Mouse (Mus musculus): Measurements from ENCODE around the gene Cnnm4.
A peak's percentile ranks its signal among the peaks of the same experiment; 100 is the strongest.

Gene Cnnm4

DNA sequence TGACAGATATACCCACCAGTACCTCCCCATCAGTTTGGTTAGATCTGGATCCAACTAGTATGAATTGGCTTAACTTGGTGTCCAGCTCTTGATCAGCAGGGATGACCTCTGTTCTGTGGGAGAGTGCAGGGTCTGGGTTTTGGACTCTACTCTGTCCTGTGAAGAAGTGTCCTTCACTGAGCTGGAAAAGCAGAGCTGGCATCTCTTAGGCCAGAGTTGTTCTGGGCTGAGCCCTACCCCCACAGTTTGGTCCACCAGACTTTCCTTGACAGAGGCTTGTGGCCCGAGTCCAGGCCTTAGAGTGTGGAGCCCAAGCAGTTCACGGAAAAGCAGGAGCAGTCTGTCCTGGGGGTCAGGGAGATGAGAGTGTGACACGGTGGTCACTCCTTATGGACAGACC lies 3.2 kb downstream of the Cnnm4 start:
- no peak for DNase-seq

DNA sequence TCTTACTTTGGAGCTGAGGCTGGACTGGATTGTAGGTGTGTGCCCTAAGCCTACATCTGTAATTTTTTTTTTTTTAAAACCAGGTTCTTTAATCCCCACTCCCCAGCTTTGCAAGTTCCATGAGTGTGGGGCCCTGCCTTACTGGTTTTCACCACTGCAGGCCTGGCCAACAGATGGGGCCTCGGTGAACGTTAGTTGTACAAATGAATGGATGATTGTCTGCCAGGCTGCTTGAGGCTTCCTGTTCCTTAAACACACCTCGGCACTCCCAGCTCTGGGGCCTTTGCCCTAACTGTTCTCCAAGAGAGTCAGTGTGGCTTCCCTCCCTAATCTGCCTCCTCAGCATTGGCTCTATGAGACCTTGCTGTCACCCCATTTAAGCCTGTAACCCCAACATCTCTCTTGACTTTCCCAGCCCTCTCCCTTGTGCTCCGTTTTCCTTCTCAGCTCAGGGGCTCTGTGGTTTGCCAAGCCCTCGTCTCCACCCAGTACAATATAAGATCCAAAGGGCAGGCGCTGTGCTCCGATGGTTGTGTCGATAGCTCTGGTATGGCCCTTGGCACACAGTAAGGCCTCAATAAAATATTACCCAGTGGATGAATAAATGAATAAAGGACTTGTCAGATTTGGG lies 4.2 kb downstream of the Cnnm4 start:
- no peak for DNase-seq

DNA sequence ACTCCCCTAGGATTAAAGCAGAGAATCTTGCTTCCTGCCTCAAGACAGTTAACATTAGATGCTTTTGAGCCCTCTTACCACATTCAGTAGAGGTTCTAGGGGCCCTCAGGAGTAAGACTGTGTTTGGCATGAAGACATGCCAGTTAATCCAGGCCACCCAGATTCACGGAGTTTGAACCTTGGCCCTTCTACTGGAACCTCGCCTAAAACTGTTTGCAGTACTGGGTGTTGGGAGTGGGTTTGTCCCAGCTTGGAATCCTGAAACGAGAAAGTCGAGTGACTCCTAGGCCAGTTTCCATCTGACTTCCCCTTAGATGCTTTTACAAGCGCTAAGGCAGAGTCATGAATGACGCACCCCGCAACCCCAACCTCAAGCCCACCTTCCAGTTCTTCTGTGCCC lies 5.0 kb downstream of the Cnnm4 start:
- no peak for DNase-seq

DNA sequence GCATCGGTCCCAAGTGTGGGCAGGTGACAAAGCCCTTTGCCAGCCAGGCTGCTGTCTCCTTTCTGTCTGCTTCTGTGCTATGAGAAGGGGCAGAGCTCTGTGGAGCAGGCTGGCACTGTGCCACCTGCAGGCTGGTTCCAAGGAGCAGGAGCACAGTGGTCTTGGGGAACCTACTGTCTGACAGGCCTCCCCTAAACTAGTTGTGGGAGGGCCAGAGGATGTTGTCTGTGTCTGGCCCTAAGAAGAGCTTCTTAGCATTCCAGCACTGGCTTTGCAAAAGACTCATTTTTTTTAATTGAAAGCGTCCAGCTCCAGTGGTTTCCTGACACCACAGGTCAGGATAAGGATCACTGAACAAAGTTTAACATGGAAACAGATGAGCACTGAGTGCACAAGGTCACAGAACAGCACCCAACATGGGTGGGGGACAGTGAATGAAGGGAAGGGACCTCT lies 6.9 kb downstream of the Cnnm4 start:
- peak in 1 of 2 experiments; percentile 50 for DNase-seq

DNA sequence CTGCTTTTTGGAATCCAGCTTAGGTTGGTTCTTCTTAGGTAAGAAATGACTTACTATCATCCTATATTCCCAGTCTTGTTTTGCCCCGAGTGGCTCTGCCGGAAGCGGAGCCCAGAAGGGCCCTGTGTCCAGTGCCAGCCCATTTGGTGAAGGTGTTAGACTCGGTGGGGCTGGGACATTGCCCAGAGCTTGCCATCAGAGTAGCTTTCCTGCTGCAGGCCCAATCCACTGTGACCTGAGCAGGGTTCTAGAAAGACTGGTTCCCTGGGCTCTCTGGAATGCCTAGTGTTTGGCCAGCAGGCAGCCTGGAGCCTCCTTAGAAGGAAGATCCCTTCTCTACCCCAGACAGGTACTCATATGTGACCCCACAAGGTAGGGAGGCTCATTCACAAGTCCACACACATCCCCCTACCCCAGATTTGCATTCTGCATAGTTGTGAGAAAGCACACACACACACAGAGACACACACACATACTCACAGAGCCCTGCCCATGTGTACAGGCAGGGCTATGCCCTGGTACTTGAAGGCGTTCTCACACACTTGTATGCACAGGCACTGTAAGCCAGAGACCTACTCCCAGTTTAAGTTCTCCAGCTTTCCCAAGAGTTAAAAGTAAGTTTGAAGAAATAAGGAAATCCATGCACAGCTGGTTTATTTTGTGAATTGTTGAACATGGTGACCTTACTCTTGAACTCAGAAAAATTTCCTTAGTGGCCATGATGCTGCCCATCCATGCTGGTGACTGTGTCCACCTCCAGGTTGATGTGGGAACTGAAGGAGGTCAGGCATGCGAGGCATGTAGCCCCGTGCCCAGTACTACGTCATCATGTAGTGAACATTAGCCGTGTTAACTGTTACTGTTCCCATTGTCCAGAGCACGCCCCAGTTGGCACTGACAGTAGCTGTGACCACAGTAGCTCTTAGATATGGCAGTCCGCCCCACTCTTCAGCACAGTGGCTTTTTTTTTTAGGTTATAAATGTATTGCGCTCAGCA lies 8.8 kb downstream of the Cnnm4 start:
- peak in 1 of 2 experiments; percentile 65 for DNase-seq

DNA sequence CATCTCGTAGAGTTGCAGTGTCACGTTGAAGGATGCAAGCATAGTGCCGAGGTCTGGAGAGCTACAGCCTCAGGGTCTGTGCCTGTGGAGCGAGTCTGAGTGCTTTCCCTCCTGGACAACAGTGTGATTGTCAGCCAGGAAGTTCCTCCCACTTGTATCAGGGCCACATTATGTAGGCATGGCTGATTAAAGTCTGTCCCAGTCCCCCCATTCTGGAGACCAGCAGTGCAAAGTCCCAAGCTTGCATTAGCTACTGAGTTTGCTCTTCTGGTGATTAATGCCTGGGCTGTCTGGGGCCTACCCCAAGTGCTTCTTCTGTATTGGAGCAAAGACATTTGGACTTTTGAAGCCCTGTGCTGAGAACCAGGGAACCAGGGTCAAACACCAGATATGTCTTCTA lies 12.4 kb downstream of the Cnnm4 start:
- no peak for DNase-seq

DNA sequence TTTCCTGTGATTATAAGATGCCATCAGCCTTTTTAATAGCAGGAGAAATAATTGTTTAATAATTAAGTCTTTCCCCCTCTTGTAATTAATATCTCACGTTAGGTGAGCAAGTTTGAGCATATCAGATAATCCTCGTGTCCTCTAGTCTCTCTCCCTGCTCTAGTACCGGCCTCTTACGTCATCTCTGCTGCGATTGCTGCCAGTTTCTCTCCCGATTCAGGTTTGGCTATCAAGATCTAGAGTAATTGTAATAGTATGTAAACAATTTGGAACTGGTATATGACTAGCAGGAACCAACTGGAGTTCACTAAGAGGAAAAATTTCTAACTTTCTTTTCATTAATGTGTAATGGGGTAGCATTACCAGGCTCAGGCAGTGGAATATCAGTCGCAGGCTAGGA lies 13.7 kb downstream of the Cnnm4 start:
- no peak for DNase-seq

DNA sequence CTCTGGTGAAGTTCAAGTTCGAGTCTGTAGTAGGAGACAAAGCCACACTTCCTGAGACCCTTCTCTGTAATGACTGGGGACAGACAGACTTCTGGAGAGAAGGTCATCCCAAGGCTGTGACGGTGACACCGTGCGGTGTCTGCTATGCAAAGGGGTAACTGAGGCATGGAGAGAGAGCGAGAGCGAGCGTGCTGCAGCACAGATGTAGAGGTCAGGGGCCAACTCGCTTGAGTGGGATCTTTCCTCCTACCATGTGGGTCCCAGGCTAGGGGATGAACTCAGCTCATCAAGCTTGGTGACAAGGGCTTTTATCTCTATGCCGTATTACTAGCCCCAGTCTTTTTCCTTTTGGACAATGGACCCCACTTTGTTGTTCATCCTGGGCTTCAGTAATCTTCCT lies 15.7 kb downstream of the Cnnm4 start:
- no peak for DNase-seq

DNA sequence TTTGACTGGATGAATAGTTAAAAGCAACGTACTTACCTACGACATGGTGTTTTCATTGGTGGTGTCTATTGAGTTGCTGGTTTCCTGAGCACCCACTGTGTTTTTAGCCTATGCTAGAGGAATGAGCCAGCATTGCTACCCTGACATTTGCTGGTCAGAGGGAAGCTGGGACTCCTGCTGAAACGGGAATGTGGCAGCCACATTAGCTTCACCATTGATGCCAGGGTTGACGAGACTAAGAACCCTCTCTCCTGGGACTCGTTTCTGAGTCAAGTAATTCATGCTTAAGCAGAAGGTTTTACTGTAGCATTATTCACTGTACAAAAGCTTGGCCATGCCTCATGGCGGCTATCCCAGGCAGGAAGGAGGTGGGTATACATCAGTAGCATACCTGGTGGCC lies 18.2 kb downstream of the Cnnm4 start:
- no peak for DNase-seq

DNA sequence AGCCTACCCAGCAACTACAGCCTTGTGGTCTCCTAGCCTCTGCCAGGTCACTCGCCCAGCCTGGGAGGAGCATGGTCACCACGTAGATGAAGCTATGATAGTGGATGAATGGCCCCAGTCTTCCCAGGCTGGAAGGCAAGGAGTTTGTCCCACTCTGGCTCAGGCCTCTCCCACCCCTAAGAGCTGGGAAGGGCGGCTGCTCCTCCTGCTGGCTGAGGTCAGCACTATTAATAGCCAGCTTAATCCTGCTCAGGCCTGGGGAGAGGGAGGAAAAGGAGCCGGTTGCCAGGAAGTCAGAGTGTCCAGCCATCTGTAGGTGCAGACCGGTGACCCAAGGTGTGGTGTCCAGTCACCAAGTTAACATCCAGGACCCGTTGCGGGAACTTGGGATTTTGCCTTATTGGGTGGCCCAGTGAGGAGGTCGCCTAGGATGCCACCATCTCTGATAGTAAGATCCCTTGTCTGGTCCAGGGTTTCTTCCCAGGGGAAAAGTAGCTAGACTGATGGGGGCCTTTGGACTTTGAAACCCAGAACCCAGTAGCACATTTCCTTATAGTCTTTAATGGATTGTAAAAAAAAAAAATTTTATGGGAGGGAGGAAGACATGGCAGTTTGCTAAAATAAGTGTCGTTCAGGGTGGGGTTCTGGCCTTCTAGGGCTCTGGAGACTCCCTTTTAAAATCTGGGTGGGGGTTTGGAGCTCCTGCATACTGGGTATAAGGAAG lies 21.2 kb downstream of the Cnnm4 start:
- peak; percentile 85 to 86 for DNase-seq

DNA sequence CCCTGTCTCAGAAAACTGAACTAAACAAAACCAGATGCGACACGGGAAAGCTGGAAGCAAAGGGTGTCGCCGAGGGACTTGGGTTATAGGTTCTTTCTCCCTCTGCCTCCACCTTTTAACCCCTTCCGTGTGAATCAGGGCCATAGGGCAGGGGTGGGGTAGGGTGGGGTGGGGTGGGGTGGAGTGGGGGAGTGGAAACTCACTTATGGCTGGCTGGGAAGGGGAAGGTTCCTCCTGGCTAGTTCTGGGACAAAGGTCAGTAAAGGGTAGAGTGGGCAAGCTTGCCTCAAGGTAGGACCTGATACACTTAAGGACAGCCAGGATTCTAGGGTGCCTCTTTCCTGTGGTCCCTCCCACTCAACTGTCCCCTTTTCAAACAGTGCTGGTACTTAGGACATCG lies 21.9 kb downstream of the Cnnm4 start:
- DNase-seq: no peak

DNA sequence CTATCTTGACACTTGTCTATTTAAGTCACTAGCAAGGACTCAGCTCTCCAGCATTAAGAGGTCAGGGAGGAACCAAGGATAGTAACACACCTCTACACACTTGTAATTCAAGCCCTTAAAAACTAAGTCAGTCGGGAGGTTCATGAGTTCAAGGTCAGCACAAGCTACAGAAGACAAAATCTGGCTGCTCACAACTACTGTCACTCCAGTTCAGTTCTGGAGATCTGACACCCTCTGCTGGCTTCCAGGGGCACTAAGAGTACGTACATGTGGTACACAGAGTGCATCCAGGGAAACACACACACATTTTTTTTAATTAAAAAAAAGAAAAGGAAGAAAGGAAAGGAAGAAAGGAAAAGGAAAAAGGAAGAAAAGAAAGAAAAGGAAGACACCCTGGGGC lies 25.3 kb downstream of the Cnnm4 start:
- DNase-seq: peak in 1 of 2 experiments; percentile 57

DNA sequence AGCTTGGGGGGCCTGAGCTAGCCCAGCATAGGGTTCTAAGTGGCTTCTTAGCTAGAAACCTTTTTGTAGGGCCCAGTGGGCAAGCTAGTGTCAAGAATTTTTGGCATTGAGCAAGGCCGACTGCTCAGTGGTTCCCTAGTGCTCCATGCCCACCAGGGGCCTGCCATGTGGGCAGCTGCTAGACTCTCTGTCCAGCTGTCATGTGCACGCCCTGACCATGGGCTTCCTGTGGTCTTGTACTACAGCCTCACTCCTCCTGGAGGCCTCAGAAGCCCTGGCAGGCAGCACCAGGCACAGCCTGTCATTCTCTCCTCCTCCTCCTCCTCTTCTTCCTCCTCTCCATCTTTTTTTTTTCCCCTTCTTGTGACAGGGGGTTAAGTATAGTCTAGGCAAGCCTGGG lies 25.9 kb downstream of the Cnnm4 start:
- no peak for DNase-seq

DNA sequence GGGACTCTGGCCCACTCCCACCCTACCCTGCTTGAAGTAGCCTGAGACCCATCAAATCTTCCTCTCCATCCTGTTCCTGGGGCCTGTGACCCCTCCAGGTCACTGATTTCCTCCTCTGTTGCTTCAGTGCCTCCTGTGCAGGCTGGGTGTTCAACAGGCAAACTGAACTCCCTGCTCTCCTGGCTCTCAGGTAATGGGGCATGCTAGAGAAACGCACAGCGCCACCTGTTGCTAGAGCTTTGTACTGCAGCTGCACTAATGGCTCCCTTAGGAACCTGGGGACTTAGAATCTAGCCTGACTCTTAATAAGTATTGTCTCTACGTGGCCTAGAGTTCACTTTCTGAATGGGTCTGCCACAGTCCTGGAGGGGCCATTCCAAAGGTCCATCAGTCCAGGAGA lies 29.8 kb downstream of the Cnnm4 start:
- peak; percentile 86 to 92 for DNase-seq

DNA sequence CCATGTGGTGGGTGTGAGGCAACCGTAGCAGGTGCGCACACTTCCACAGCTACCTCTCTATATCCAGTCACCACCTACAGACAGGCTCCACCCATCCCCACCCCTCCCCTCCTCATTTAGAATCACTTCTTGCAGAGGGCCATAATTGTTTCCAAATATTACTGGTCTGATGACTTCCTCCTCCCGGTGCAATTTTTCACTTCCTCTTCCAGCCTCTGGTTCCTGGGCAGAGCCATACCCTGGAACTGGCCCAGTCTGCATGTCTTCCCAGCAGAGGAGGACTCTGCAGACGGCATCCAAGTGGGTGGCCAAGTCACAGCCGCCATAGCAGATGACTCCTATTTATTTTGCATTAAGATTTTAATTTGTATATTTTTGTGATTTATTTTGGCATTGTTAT lies 36.8 kb downstream of the Cnnm4 start:
- no peak for DNase-seq

DNA sequence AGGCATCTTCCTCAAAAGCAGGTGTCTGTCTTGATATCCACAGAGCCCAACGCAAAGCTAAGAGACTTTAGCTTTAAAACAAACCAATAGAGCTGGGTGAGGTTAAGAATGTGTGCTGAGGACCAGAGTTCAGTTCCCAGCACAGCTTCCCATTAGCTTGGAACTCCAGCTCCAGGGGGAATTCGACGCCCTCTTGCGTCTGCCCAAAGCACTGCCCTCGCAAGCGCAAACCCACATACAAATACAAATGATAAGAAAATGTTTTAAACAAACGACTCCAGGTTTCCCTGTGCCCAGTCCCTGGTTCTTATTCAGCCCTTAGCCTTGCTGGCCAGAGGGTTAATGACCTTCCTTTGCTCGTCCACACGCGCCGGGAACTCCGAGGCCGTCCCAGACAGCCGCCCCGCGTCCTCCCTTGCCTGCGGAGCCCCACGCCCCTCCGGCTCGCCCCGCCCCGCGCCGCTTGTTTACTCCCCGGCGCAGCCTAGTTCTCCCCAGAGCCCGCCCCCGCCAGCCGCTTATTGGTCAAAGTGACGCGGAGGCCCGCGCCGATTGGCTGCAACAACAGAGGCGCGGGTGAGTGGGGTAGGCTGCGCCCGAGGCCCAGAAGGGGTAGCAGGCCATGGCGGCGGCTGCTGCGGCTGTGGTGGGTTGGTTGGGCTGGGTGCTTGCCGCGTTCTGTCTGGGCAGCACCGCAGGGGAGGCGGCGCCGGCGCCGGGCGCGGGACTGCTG lies 40.0 kb downstream of the Cnnm4 start, which contains the start of gene Cnnm3:
Gene Cnnm3, plus strand, starts transcription at position 579 of the 733 bp plus-strand sequence.
- DNase-seq: peak; percentile 100

DNA sequence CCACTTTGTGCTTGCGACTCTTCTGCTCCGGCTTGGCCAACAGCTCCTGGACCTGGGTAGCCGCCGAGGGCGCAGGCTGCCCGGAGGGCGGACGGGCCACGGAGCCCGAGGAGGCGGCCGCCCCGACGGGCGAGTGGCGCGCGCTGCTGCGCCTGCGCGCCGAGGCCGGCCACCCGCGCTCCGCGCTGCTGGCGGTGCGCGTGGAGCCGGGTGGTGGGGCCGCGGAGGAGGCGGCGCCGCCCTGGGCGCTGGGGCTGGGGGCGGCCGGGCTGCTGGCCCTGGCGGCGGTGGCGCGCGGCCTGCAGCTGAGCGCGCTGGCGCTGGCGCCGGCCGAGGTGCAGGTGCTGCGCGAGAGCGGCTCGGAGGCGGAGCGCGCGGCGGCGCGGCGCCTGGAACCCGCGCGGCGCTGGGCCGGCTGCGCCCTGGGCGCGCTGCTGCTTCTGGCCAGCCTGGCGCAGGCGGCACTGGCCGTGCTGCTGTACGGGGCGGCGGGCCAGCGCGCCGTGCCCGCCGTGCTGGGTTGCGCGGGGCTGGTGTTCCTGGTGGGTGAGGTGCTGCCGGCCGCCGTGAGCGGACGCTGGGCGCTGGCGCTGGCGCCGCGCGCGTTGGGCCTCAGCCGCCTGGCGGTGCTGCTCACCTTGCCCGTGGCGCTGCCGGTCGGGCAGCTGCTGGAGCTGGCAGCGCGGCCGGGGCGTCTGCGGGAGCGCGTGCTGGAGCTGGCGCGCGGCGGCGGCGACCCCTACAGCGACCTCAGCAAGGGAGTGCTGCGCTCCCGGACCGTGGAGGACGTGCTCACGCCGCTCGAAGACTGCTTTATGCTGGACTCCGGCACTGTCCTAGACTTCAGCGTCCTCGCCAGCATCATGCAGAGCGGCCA lies 40.9 kb downstream of the Cnnm4 start:
- DNase-seq: peak; percentile 58 to 62

DNA sequence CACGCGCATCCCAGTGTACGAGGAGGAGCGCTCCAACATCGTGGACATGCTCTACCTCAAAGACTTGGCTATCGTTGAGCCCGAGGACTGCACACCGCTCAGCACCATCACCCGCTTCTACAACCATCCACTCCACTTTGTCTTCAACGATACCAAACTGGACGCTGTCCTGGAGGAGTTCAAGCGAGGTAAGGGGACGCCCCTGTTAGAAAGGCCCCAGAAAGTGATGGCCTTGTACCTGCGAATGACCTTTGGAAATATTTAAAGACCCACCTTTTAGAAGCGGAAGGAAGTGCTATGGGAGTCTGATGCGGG lies 41.5 kb downstream of the Cnnm4 start:
- no peak for DNase-seq

DNA sequence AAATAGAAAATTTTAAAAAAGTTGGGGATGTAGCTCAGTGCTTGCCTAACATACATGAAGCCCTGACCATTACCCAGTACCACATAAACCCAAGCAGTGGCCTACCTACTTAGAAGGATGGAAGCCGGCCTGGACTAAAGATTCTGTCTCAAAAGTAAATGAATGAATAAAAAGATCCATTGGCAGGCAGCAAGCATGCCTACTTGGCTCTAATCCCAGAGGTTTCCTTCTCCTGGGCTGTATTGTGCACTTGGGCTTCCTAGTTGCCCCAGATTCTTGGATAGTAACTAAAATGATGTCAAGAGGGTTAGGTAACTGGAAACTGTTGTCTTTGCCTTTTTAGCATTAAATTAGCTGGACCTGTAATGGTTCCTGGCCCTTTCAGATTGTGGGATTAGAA lies 41.9 kb downstream of the Cnnm4 start:
- no peak for DNase-seq

DNA sequence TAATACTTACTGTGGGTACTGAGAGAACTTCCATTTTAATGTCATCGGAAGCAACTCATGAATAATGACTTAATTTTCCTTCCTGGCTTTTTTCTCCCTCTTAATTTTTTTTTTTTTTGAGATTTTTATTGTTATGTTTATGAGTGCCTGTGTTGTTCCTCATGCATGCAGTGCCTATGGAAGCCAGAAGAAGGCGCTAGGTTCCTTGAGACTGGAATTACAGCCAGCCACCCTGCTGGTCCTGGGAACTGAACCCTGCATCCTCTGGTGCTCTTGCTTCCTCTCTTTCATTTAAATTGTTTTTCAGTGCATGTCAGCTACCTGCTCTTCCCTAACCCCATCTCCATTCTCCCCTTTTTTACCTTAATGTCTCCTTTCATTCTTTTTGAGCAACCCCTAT lies 42.3 kb downstream of the Cnnm4 start:
- peak; percentile 65 to 72 for DNase-seq

DNA sequence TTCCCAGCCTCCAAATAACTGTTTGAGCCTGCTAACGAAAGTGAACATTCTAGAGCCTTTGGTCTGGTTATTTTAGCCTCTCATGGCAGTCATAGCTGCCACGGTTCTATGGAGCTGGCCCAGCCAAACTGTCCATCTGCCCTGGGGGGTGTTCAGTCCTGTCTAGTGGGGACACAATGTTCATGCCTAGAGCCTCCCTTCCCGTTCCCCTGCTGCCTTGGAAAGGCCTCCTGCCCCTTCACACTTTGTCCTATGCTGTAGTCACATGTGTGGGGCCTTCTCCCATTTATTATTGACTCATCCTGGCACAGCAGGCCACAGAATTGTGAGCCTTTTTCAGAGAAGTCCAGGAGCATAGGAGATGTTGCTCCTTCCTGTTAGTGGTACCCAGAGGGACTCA lies 46.8 kb downstream of the Cnnm4 start:
- DNase-seq: peak in 1 of 2 experiments; percentile 51

DNA sequence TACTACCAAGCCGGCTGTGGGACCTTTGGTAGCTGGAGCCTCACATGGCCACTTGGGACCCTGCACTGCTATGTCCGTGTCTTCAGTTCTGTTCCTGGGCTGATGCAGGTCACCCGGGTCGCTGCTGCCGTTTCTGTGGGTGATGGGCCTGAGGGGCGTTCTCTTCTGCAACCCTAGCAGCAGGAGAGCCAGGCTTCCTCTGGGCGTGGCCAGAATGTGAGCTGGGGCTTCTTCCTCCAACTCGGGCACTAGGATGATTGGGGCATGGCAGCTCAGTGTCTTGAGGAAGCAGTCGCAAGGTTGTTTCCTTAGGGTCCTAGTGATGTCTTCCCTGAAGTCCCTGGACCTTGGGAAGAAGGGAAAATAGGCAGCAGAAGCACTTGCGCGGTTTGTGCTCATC lies 48.2 kb downstream of the Cnnm4 start:
- no peak for DNase-seq

All from cerebellum, postnatal 36 days (tissue).